Mouse (Mus musculus) lung, adult 2 months (tissue): Measurements from ENCODE around the gene Mum1.

Source experiments
- CTCF ChIP-seq: fragments of 200-500 bp; IDR thresholded peaks from 2 replicates; pipeline ENCODE4 v1.5.1; 2011; ENCODE audit warnings: mild to moderate bottlenecking, low read length, control low read depth; ENCODE audit not compliant: insufficient read depth
- POLR2A ChIP-seq: fragments of 200-500 bp; IDR thresholded peaks from 2 replicates; pipeline ENCODE4 v1.6.1; 2011; ENCODE audit warnings: low read depth, mild to moderate bottlenecking, control low read depth, low read length, borderline replicate concordance; ENCODE audit errors: extremely low read depth

- no peak for TF ChIP-seq POLR2A
- TF ChIP-seq CTCF = no peak
Measured at GRCm38 (mm10) chr10:80215048-80215772, 11.0 kb upstream of the Mum1 start.
